Mouse (Mus musculus): ENCODE results near the gene Gnai3.

DNA sequence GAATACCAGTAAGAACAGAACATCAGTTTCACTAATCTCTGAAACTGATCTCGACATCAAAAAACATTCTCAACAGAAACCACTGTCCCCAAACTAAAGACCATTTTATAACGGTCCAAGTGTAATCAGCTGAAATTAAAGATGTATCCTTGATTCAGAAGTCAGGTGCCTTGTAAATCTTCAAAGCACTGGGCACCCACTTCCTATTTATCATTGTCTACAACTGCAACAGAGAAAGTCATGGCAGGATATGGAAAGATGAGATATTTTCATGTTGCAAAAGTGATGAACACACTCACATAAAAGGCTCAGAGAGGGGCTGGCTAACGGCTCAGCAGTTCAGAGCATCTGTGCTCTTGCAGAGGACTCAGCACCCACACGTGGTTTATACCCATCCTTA, 5.2 kb downstream of the Gnai3 start:
- TF ChIP-seq EP300 (optimal IDR thresholded peaks at IDR 0.05) (no peak), CTCF (IDR thresholded peaks at IDR 0.05; ENCODE audit: low read depth) (no peak)
